Mouse (Mus musculus) forebrain, postnatal 0 days (tissue): ENCODE results near the gene Zkscan17. TPM values are rescaled to one million over a fixed set of nuclear protein-coding genes. Genes with fewer than 3 reads are reported as not detected.

Experiments
- ATAC-seq: fragments of 200-750 bp; cut with Nextera tagmentation; 2 replicates; pipeline ENCODE4 v1.8.0; 2017; ENCODE audit warnings: mild to moderate bottlenecking, moderate library complexity
- DNase-seq: peaks from one replicate; pipeline ENCODE4 v3.0.0-alpha.2; 2015
- H3K27ac ChIP-seq: fragments of 300-500 bp; sonication (generic); 2 replicates; pipeline ENCODE4 v1.5.1; 2014; ENCODE audit warnings: low read depth, mild to moderate bottlenecking, antibody characterized with exemption, low read length, moderate library complexity, mixed read lengths
- H3K27me3 ChIP-seq: fragments of 300-500 bp; sonication (generic); 2 replicates; pipeline ENCODE4 v1.6.1; 2014; ENCODE audit warnings: mild to moderate bottlenecking, low read length, mixed read lengths; ENCODE audit not compliant: insufficient read depth
- H3K36me3 ChIP-seq: fragments of 300-500 bp; sonication (generic); 2 replicates; pipeline ENCODE4 v1.6.1; 2014; ENCODE audit warnings: mild to moderate bottlenecking, moderate library complexity; ENCODE audit not compliant: insufficient read depth
- H3K4me1 ChIP-seq: fragments of 300-500 bp; sonication (generic); 2 replicates; pipeline ENCODE4 v1.6.1; 2014; ENCODE audit warnings: antibody characterized with exemption; ENCODE audit not compliant: insufficient read depth
- H3K4me2 ChIP-seq: fragments of 300-500 bp; sonication (generic); 2 replicates; pipeline ENCODE4 v1.6.1; 2014; ENCODE audit warnings: low read depth, mild to moderate bottlenecking, moderate library complexity
- H3K4me3 ChIP-seq: fragments of 300-500 bp; sonication (generic); 2 replicates; pipeline ENCODE4 v1.5.1; 2014; ENCODE audit warnings: low read depth, low read length, mixed read lengths
- H3K9ac ChIP-seq: fragments of 300-500 bp; sonication (generic); 2 replicates; pipeline ENCODE4 v1.6.1; 2014; ENCODE audit warnings: mild to moderate bottlenecking
- H3K9me3 ChIP-seq: fragments of 300-500 bp; sonication (generic); 2 replicates; pipeline ENCODE4 v1.6.1; 2016; ENCODE audit warnings: low read length
- CTCF ChIP-seq: sonication (generic); IDR thresholded peaks from 2 replicates; pipeline ENCODE4 v1.5.1; 2016; ENCODE audit warnings: antibody characterized with exemption, control low read depth, low read depth
- WGBS: fragments of 180-500 bp; shearing (Covaris S2); extraction: QIAGEN DNeasy Blood & Tissue Kit; methylation state at CpG from one replicate; pipeline ENCODE4 v1.1.7; 2014; 5-methylcytosine and 5-hydroxymethylcytosine counted together
- polyA plus RNA-seq: library from polyadenylated mRNA; unstranded; fragments of >200 nt; fragmentation: Nextera tagmentation; extraction: Ambion mirVana; gene quantifications from 2 replicates; pipeline ENCODE4 v1.2.1, GENCODE M21; 2015
- total RNA-seq: library from RNA; depleted of rRNA; stranded (reverse); fragments of >200 nt; gene quantifications from 2 replicates; pipeline ENCODE4 v1.2.3, GENCODE M21; 2014

Zkscan17 gene
- total and polyA plus RNA-seq, 2 experiments from 2014 or later: 12.2 to 21.4 TPM

DNA sequence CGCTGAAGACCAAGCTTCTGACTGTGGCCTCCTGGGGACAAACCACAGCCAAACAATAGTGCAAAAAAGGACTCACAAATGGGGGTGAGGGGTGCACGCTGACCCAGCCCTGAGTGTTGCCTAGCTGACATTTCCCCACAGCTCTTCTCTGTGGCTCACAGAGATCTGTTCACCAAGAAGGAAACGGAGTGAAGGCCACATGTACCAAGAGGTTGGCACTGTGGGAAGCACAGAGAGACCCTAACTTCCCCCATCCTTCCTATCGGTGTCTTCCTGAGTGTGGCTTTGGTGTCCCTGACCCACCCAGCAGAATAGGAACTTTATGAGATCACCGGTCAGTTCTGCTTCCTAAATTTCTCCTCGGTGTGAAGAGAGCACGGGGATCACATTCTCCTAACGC lies 28.0 kb upstream of the Zkscan17 start:
- H3K4me1 ChIP-seq: no peaks in the 10 kb centered on the region
- H3K4me3 ChIP-seq: no peak overlapping the region
- DNase-seq (no peak), ATAC-seq (no peak)
- no peak overlapping the region for H3K27ac ChIP-seq
- H3K36me3 ChIP-seq: no peaks in the 10 kb centered on the region
- no peak for TF ChIP-seq CTCF
- H3K27me3 ChIP-seq: no peaks in the 10 kb centered on the region
- WGBS: 76% methylated on average over 8 of the region's 8 CpGs
- H3K9me3 ChIP-seq: no peaks in the 10 kb centered on the region
- H3K9ac ChIP-seq: no peak overlapping the region
- no peak overlapping the region for H3K4me2 ChIP-seq

DNA sequence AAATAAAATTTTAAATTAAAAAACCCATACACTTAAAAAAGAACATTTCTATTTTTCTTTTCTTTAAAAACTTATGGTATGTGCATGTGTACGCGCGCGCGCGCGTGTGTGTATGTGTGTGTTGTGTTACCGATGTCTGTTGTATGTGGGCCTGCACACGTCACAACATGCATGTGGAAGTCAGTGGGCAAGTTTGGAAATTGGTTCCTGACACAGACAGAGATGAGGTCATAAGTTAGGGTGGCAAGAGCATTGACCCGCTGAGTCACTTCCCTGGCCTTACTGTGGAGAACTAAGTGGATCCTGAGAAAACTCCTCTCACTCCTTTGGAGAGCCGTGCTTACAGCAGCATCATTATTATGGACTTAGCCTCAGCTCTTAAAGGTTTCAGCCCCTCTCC lies 27.6 kb upstream of the Zkscan17 start:
- H3K4me3 ChIP-seq: no peak overlapping the region
- H3K9ac ChIP-seq: no peak overlapping the region
- DNase-seq: no peak
- no peaks in the 10 kb centered on the region for H3K9me3 ChIP-seq
- ATAC-seq: no peak
- H3K4me1 ChIP-seq: no peaks in the 10 kb centered on the region
- H3K36me3 ChIP-seq: no peaks in the 10 kb centered on the region
- no peaks in the 10 kb centered on the region for H3K27me3 ChIP-seq
- WGBS: 92% methylated on average over 11 of the region's 11 CpGs
- no peak overlapping the region for H3K27ac ChIP-seq
- TF ChIP-seq CTCF: no peak
- H3K4me2 ChIP-seq: no peak overlapping the region

DNA sequence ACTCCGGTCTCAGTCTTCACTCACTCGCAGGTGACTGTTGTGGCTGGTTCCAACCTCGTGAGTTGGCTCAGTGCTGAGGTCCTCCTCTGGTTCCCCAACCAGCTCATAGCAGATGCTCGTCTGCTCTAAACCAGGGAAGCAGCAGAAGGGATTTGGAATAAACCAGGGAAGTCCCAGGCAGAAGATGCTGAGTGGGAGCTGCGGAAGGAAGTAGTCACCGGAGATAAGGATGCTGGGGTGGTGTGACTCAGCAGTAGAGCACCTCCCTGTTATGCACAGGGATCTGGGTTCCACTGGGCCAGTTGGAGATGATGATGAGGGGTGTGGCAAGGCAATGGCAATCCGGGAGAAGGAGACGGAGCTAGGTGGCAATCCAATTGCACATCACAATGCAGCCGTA lies 17.5 kb upstream of the Zkscan17 start:
- Histone ChIP-seq H3K27ac (no peak overlapping the region), H3K4me1 (no peaks in the 10 kb centered on the region), H3K36me3 (no peaks in the 10 kb centered on the region), H3K4me3 (no peak overlapping the region), H3K27me3 (no peaks in the 10 kb centered on the region), H3K4me2 (no peak overlapping the region), H3K9me3 (no peaks in the 10 kb centered on the region), H3K9ac (no peak overlapping the region)
- TF ChIP-seq CTCF: no peak
- DNase-seq: no peak
- no peak for ATAC-seq
- WGBS: 91% methylated on average over 9 of the region's 9 CpGs

DNA sequence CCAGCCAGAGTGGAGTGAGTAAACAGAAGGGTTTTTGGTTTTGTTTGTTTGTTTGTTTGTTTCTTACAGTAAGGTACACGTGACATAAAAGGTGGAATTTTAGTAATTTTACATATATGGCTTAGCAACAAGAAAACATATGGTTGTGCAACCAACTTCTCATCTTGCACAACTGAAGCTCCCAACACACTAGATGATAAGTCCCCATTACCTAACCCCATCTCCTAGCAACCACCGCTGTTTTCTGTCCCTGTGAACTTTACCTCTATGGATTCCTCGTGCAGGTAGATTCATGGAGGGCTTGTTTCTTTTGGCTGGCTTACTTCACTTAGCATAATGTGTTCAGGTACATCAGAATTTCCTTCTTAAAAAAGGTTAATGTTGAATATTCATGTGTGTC lies 16.8 kb upstream of the Zkscan17 start:
- H3K36me3 ChIP-seq: no peaks in the 10 kb centered on the region

DNA sequence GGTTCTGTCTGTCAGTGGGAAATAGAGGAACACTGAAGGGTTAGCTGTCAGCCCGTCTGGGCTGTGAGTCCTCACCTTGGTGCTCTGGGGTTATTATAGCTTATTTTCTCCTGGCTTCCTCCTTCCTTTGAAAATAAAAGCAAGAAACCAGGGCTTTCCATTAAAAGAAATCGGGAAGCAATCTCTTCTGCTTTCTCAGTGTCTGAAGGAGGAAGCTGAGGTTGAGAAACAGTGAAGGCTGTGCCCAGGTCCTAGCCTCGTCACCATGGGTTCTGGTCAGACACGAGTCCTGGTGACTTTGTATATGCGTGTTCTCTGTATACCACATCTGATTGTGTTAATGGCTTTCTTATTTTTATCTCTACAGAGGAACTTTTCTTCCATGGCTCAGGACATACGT lies 15.9 kb upstream of the Zkscan17 start:
- WGBS: 80% methylated on average over 6 of the region's 6 CpGs
- Histone ChIP-seq H3K4me2 (no peak overlapping the region), H3K27me3 (no peaks in the 10 kb centered on the region), H3K4me1 (no peaks in the 10 kb centered on the region), H3K9me3 (no peaks in the 10 kb centered on the region), H3K27ac (no peak overlapping the region), H3K4me3 (no peak overlapping the region), H3K9ac (no peak overlapping the region), H3K36me3 (no peaks in the 10 kb centered on the region)
- TF ChIP-seq CTCF: no peak
- DNase-seq (no peak), ATAC-seq (no peak)

More for the DNA sequence above, 16.8 kb upstream of the Zkscan17 start:
- 91% methylated on average over 3 of the region's 3 CpGs for WGBS
- no peak overlapping the region for H3K9ac ChIP-seq
- TF ChIP-seq CTCF: no peak
- ATAC-seq (no peak), DNase-seq (no peak)
- H3K27me3 ChIP-seq: no peaks in the 10 kb centered on the region
- no peak overlapping the region for H3K27ac ChIP-seq
- H3K4me3 ChIP-seq: no peak overlapping the region
- no peaks in the 10 kb centered on the region for H3K4me1 ChIP-seq
- H3K4me2 ChIP-seq: no peak overlapping the region
- no peaks in the 10 kb centered on the region for H3K9me3 ChIP-seq

DNA sequence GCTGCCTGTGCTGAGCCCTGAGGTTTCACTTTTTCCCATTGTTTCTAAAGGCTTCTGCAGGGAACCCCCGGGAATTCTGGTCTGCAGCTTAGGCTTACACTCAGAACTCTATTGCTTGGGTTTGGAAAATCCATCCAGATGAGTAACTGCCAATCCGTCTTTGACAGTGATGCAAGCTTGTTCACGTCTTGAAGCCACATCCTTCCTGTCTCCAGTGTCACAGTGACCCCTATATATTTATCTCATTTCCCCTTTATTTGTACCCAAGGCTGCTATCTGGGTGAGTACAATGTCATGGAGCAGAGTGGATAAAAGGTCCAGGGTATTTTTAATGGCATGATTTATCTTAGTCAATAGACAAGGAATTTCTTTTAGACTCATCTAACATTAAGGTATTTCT lies 14.8 kb upstream of the Zkscan17 start, which contains the start of gene Nlrp3:
Gene Nlrp3 (plus strand): TSS at position 245 of the 400 bp plus-strand sequence.
- Histone ChIP-seq H3K36me3 (no peaks in the 10 kb centered on the region), H3K9me3 (no peaks in the 10 kb centered on the region), H3K27ac (no peak within 1 kb of the TSS), H3K4me1 (no peaks in the 10 kb centered on the region), H3K4me3 (no peak within 1 kb of the TSS), H3K4me2 (no peak within 1 kb of the TSS), H3K27me3 (no peaks in the 10 kb centered on the region), H3K9ac (no peak within 1 kb of the TSS)
- no peak for TF ChIP-seq CTCF
- no peak for DNase-seq
- ATAC-seq: no peak
- WGBS: 41% methylated on average over 3 of the region's 3 CpGs

DNA sequence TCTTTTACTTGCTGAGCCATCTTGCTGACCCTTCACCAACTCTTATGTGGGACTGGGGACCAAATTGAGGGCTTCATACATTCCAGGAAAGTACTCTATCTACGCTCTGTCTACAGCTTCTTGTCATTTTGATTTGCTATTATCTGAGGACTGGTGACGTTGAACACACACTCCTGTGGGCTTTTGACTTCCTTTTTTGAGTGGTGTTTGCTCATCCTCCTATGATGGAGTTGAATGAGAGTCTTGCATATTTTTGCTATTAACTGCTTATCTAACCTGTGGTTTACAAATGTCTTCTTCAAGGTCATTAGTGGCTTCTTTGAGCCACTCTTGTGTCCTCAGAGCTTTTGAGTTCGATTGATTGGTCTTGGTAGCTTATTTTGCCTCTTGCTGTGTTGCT lies 13.6 kb upstream of the Zkscan17 start:
- H3K9me3 ChIP-seq: no peaks in the 10 kb centered on the region
- 81% methylated on average over 3 of the region's 3 CpGs for WGBS
- H3K27me3 ChIP-seq: no peaks in the 10 kb centered on the region
- H3K27ac ChIP-seq: no peak overlapping the region
- no peaks in the 10 kb centered on the region for H3K4me1 ChIP-seq
- no peak overlapping the region for H3K4me2 ChIP-seq
- no peaks in the 10 kb centered on the region for H3K36me3 ChIP-seq
- DNase-seq (no peak), ATAC-seq (no peak)
- no peak for TF ChIP-seq CTCF
- H3K4me3 ChIP-seq: no peak overlapping the region
- H3K9ac ChIP-seq: no peak overlapping the region

DNA sequence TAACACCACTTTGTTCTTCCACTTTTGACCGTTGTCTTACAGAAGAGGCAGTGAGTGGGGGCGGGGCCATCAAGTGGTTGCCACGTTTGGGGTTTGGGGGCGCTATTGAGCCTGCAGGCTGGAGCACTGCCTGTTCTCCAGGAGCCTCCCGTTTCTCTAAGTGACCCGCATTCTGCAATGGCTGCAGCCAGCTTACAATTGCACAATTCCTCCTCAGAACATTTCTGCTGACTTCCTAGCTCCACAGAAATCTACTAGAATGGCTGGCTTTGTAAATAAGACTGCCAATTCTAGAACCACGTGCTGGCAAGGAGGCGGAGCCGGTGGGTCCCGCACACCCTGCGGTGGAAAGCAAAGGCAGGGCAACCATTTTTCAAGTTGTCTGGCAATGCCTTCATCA lies 11.8 kb upstream of the Zkscan17 start:
- no peaks in the 10 kb centered on the region for H3K27me3 ChIP-seq
- H3K9ac ChIP-seq: no peak overlapping the region
- DNase-seq (peak; percentile 39), ATAC-seq (no peak)
- TF ChIP-seq CTCF: peak; percentile 41
- H3K27ac ChIP-seq: no peak overlapping the region
- no peak overlapping the region for H3K4me2 ChIP-seq
- no peaks in the 10 kb centered on the region for H3K9me3 ChIP-seq
- WGBS: 39% methylated on average over 11 of the region's 11 CpGs
- no peaks in the 10 kb centered on the region for H3K36me3 ChIP-seq
- H3K4me1 ChIP-seq: no peaks in the 10 kb centered on the region
- no peak overlapping the region for H3K4me3 ChIP-seq
